Mouse (Mus musculus) fat pad, adult 2 months (tissue): Measurements from ENCODE around the gene Snapin.

Experiments
- DNase-seq: peaks from one replicate; pipeline ENCODE4 v3.0.0-alpha.2; 2011; ENCODE audit warnings: low read depth, low spot score; ENCODE audit errors: extremely low read depth

The Snapin gene

GRCm38 (mm10) chr3:90506362-90506761, 15.5 kb upstream of the Snapin start:
- DNase-seq, result no peak

GRCm38 (mm10) chr3:90505216-90505615, 14.4 kb upstream of the Snapin start:
- DNase-seq, result no peak

- DNase-seq, result no peak
Measured at GRCm38 (mm10) chr3:90503444-90503843, 12.6 kb upstream of the Snapin start.

- DNase-seq, result no peak
Measured at GRCm38 (mm10) chr3:90497597-90497996, 6.8 kb upstream of the Snapin start.

GRCm38 (mm10) chr3:90495850-90496525, 5.2 kb upstream of the Snapin start:
- DNase-seq, result no peak

GRCm38 (mm10) chr3:90493831-90494540, 3.2 kb upstream of the Snapin start:
- DNase-seq, result no peak

- no peak for DNase-seq
Measured at GRCm38 (mm10) chr3:90491350-90491749, 517 bp upstream of the Snapin start.

GRCm38 (mm10) chr3:90488576-90488975, 2.3 kb downstream of the Snapin start:
- no peak for DNase-seq

- DNase-seq, result no peak
Measured at GRCm38 (mm10) chr3:90486998-90487397, 3.8 kb downstream of the Snapin start.

- peak; percentile 85 for DNase-seq
Measured at GRCm38 (mm10) chr3:90475831-90476611, 14.8 kb downstream of the Snapin start, which contains the start of gene Ilf2. Gene Ilf2 (plus strand): TSS chr3:90476126.

GRCm38 (mm10) chr3:90475151-90475830, 15.5 kb downstream of the Snapin start:
- no peak for DNase-seq

GRCm38 (mm10) chr3:90472213-90472612, 18.6 kb downstream of the Snapin start:
- no peak for DNase-seq

- no peak for DNase-seq
Measured at GRCm38 (mm10) chr3:90467618-90468300, 23.1 kb downstream of the Snapin start.

GRCm38 (mm10) chr3:90466311-90466766, 24.5 kb downstream of the Snapin start:
- no peak for DNase-seq

GRCm38 (mm10) chr3:90465686-90466310, 25.0 kb downstream of the Snapin start, which contains the start of gene Npr1:
Gene Npr1 (minus strand): TSS chr3:90465866.
- no peak for DNase-seq

GRCm38 (mm10) chr3:90465081-90465685, 25.6 kb downstream of the Snapin start:
- no peak for DNase-seq

GRCm38 (mm10) chr3:90464552-90465080, 26.2 kb downstream of the Snapin start:
- DNase-seq, result no peak

GRCm38 (mm10) chr3:90462579-90462978, 28.3 kb downstream of the Snapin start:
- no peak for DNase-seq

GRCm38 (mm10) chr3:90461935-90462334, 28.9 kb downstream of the Snapin start:
- DNase-seq, result no peak
